Mouse (Mus musculus): Measurements from ENCODE around the gene Slc52a3.

DNA sequence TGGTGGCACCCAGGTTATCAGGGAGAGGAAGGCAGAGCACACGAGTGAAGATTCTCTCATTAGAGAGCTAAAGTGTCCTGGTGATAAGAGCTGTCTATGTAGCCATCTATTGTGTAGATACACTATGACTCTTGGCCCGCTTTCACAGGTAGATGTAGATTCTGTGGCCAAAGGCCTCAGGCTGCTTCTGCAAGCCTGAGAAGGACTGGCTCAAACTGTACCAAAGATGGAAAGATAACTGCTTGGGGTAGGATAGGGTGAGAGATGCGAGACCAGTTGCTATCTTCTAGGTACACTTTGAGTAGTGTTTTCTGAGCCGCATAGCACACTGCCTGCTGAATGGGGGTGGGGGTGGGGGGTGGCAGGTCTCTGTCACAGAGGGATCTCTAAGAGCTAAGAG is 2.6 kb downstream of the Slc52a3 start:
- TF ChIP-seq CTCF (IDR thresholded peaks at IDR 0.05; ENCODE audit: low read depth, low read length) = no peak
- TF ChIP-seq POLR2A (IDR thresholded peaks at IDR 0.05; ENCODE audit: insufficient read depth, low read length) = no peak
- no peak for TF ChIP-seq EP300 (IDR thresholded peaks at IDR 0.05; ENCODE audit: insufficient read depth, low read depth, low read length)

Data from ES-Bruce4 (cell line).